Comparison of ENCODE assay signal across 22 mouse cellular contexts in the genomic region with DNA sequence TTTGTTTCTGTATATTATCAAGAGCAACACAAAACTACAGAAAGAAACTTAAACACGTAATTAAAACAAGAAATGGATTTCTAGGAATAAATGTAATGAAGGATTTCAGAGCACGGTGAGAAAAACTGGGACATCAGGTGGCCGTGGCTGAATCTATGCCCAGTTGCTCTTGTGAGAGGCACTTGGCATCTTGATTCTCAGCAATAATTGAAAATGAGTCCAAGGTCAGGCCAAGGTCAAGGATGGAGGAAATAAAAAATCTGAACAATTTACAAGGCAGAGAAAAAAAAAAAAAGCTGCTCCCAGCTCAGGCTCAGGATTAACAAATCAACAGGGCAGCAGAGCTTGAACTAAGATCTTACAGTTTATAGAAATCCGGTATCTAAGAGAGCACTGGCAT.
"Had no signal": no experiment of that assay in that cellular context is flagged by ENCODE, and none has a peak within 500 bp of the region (broad histone marks: within the 10 kb centered on the region; RNA-seq: fewer than 3 reads in every experiment).

No protein-coding gene starts in this region.

- H3K27me3 ChIP-seq: heart, embryonic 12.5 days; hindbrain, embryonic 12.5 days; intestine, embryonic 15.5 days; limb, embryonic 12.5 days; liver, embryonic 13.5 days; liver, embryonic 15.5 days had no signal

- H3K4me3 ChIP-seq: heart, embryonic 10.5 days; heart, embryonic 12.5 days; hindbrain, embryonic 10.5 days; hindbrain, embryonic 12.5 days; intestine, embryonic 15.5 days; layer of hippocampus, adult 2 months; left cerebral cortex, adult 2 months; limb, embryonic 10.5 days; limb, embryonic 12.5 days; liver, embryonic 13.5 days; liver, embryonic 15.5 days had no signal

- H3K9ac ChIP-seq: heart, embryonic 12.5 days; hindbrain, embryonic 12.5 days; hindbrain, embryonic 14.5 days; intestine, embryonic 15.5 days; limb, embryonic 12.5 days; liver, embryonic 13.5 days; liver, embryonic 15.5 days had no signal

- H3K4me1 ChIP-seq: heart, embryonic 12.5 days; hindbrain, embryonic 10.5 days; hindbrain, embryonic 12.5 days; intestine, embryonic 15.5 days; liver, embryonic 13.5 days; liver, embryonic 15.5 days had no signal

- DNase-seq: gastrocnemius, postnatal 14 days; gastrocnemius, postnatal 36 days; heart, adult 11 months; heart, postnatal 10 days; heart, postnatal 4 days; kidney, adult 18-20 months; kidney, adult 8-10 months; kidney, postnatal 10 days; kidney, postnatal 4 days; liver; liver, embryonic 13.5 days had no signal

- H3K36me3 ChIP-seq: heart, embryonic 10.5 days; heart, embryonic 12.5 days; hindbrain, embryonic 10.5 days; hindbrain, embryonic 12.5 days; limb, embryonic 10.5 days; limb, embryonic 12.5 days; liver, embryonic 13.5 days; liver, embryonic 15.5 days had no signal

- H3K27ac ChIP-seq: heart, embryonic 10.5 days; hindbrain, embryonic 10.5 days; hindbrain, embryonic 12.5 days; hindbrain, embryonic 14.5 days; intestine, embryonic 15.5 days; layer of hippocampus, adult 2 months; left cerebral cortex, adult 2 months; limb, embryonic 10.5 days; limb, embryonic 12.5 days; liver, embryonic 13.5 days; liver, embryonic 15.5 days had no signal
